Mouse (Mus musculus) CH12.LX (cell line): ENCODE results near the gene Trim31. TPM values are rescaled to one million over a fixed set of nuclear protein-coding genes. Genes with fewer than 3 reads are reported as not detected.
A peak's percentile ranks its signal among the peaks of the same experiment; 100 is the strongest.

Experiments
- DNase-seq: peaks from one replicate; pipeline ENCODE4 v3.0.0-alpha.2; 2013; ENCODE audit errors: extremely low read depth
- H3K27ac ChIP-seq: 2 replicates; pipeline ENCODE4 v1.5.1; 2012; ENCODE audit warnings: low read depth, mild to moderate bottlenecking, control low read depth, moderate library complexity; ENCODE audit not compliant: insufficient read depth
- H3K27me3 ChIP-seq: replicated peaks from 2 replicates; pipeline ENCODE3; 2012; ENCODE audit warnings: inconsistent platforms
- H3K36me3 ChIP-seq, 2 experiments: replicated peaks in 1 of 2; 2 replicates each; pipeline versions ENCODE3 to v1.6.1; 2012; ENCODE audit warnings: inconsistent platforms in 1 of 2, low read length in 1 of 2, mild to moderate bottlenecking in 1 of 2, mixed read lengths in 1 of 2, moderate library complexity in 1 of 2; ENCODE audit not compliant: control insufficient read depth in 1 of 2, insufficient read depth in 1 of 2
- H3K4me1 ChIP-seq, 2 experiments: 2 replicates each; pipeline ENCODE4 v1.6.1; 2012; ENCODE audit warnings: inconsistent platforms in 1 of 2, moderate library complexity in 1 of 2; ENCODE audit not compliant: insufficient read depth in 2 of 2, control insufficient read depth in 1 of 2
- H3K4me2 ChIP-seq: 2 replicates; pipeline ENCODE4 v1.6.1; 2012; ENCODE audit warnings: low read depth, mild to moderate bottlenecking, control low read depth; ENCODE audit not compliant: poor library complexity, insufficient read depth, severe bottlenecking
- H3K4me3 ChIP-seq, 3 experiments: fragments of 150-350 bp in 1 of 3; sonication (generic) in 1 of 3; replicated peaks in 1 of 3; 2 replicates each; pipeline versions ENCODE3 to v1.5.1; 2011 to 2012; ENCODE audit warnings: low read depth in 2 of 3, low read length in 2 of 3, mild to moderate bottlenecking in 2 of 3, moderate library complexity in 2 of 3, control low read depth in 1 of 3, improper control_type of control experiment in 1 of 3, inconsistent platforms in 1 of 3, mixed read lengths in 1 of 3; ENCODE audit not compliant: poor library complexity in 1 of 3
- H3K79me2 ChIP-seq: replicated peaks from 2 replicates; pipeline ENCODE4 v1.6.1; 2012; ENCODE audit warnings: mild to moderate bottlenecking, moderate library complexity; ENCODE audit not compliant: control insufficient read depth, poor library complexity, insufficient read depth, severe bottlenecking; ENCODE audit errors: extremely low read depth
- H3K9ac ChIP-seq: 2 replicates; pipeline ENCODE4 v1.6.1; 2012; ENCODE audit warnings: low read depth, mild to moderate bottlenecking, control low read depth, moderate library complexity; ENCODE audit not compliant: insufficient read depth
- H3K9me3 ChIP-seq: replicated peaks from 2 replicates; pipeline ENCODE3; 2012; ENCODE audit warnings: low read length, inconsistent platforms, mixed read lengths
- CTCF ChIP-seq, 2 experiments: IDR thresholded peaks in 1 of 2; conservative IDR thresholded peaks in 1 of 2; 2 replicates each; pipeline ENCODE4 v1.5.1; 2011 to 2012; ENCODE audit warnings: low read depth in 2 of 2, low read length in 2 of 2, improper control_type of control experiment in 1 of 2, inconsistent platforms in 1 of 2, mild to moderate bottlenecking in 1 of 2, moderate library complexity in 1 of 2
- E2F4 ChIP-seq: IDR thresholded peaks from 2 replicates; pipeline ENCODE4 v1.6.1; 2011; ENCODE audit warnings: low read depth, low read length, improper control_type of control experiment; ENCODE audit not compliant: insufficient replicate concordance
- ELF1 ChIP-seq: IDR thresholded peaks from 2 replicates; pipeline ENCODE4 v1.6.1; 2014; ENCODE audit warnings: low read depth, mild to moderate bottlenecking, inconsistent platforms, low read length, improper control_type of control experiment
- ETS1 ChIP-seq: conservative IDR thresholded peaks from 2 replicates; pipeline ENCODE4 v1.6.1; 2012; ENCODE audit warnings: low read depth, mild to moderate bottlenecking, inconsistent platforms, low read length, improper control_type of control experiment, moderate library complexity
- GABPA ChIP-seq: IDR thresholded peaks from 2 replicates; pipeline ENCODE4 v1.6.1; 2012; ENCODE audit warnings: low read depth, low read length, improper control_type of control experiment, inconsistent platforms; ENCODE audit not compliant: insufficient replicate concordance
- IRF4 ChIP-seq: IDR thresholded peaks from 2 replicates; pipeline ENCODE4 v1.6.1; 2014; ENCODE audit warnings: low read depth, mild to moderate bottlenecking, inconsistent platforms, low read length, improper control_type of control experiment
- JUND ChIP-seq: conservative IDR thresholded peaks from 2 replicates; pipeline ENCODE4 v1.6.1; 2011; ENCODE audit warnings: low read depth, low read length, improper control_type of control experiment
- MAX ChIP-seq: IDR thresholded peaks from 2 replicates; pipeline ENCODE4 v1.6.1; 2011; ENCODE audit warnings: low read length, improper control_type of control experiment
- MAZ ChIP-seq: IDR thresholded peaks from 2 replicates; pipeline ENCODE4 v1.6.1; 2012; ENCODE audit warnings: low read depth, mild to moderate bottlenecking, inconsistent platforms, low read length, improper control_type of control experiment, moderate library complexity
- POLR2AphosphoS2 ChIP-seq: IDR thresholded peaks from 2 replicates; pipeline ENCODE4 v1.6.1; 2011; ENCODE audit warnings: low read depth, low read length, improper control_type of control experiment
- RAD21 ChIP-seq: IDR thresholded peaks from 2 replicates; pipeline ENCODE4 v1.6.1; 2011; ENCODE audit warnings: low read depth, mild to moderate bottlenecking, low read length, improper control_type of control experiment, moderate library complexity
- RCOR1 ChIP-seq: conservative IDR thresholded peaks from 2 replicates; pipeline ENCODE4 v1.6.1; 2012; ENCODE audit warnings: low read depth, mild to moderate bottlenecking, inconsistent platforms, low read length, improper control_type of control experiment
- SIN3A ChIP-seq: IDR thresholded peaks from 2 replicates; pipeline ENCODE4 v1.6.1; 2012; ENCODE audit warnings: low read length, improper control_type of control experiment, inconsistent platforms
- SMC3 ChIP-seq: IDR thresholded peaks from 2 replicates; pipeline ENCODE4 v1.6.1; 2011; ENCODE audit warnings: low read depth, low read length, improper control_type of control experiment
- ZKSCAN1 ChIP-seq: IDR thresholded peaks from 2 replicates; pipeline ENCODE4 v1.6.1; 2012; ENCODE audit warnings: low read depth, inconsistent platforms, low read length, improper control_type of control experiment, borderline replicate concordance
- ZMIZ1 ChIP-seq: IDR thresholded peaks from 2 replicates; pipeline ENCODE4 v1.6.1; 2012; ENCODE audit warnings: low read depth, mild to moderate bottlenecking, inconsistent platforms, low read length, improper control_type of control experiment
- dilution Hi-C: fragments of 300-500 bp; cut with MboI; formaldehyde crosslinking; loops from 2 replicates; pipeline ENCODE4 v1.14.3; 2020; ENCODE audit warnings: low sequenced_read_pairs; ENCODE audit not compliant: extremely low pct_unique_long_range_greater_than_20kb, extremely low pct_ligation_motif_present
- in situ Hi-C: fragments of 300-500 bp; cut with MboI; formaldehyde crosslinking; loops from 3 replicates; pipeline ENCODE4 v1.14.3; 2019; ENCODE audit warnings: low sequenced_read_pairs, low pct_ligation_motif_present, low pct_unique_long_range_greater_than_20kb, mixed read lengths
- polyA plus RNA-seq: library from polyadenylated mRNA; unstranded; fragments of >175 nt; gene quantifications from 2 replicates; pipeline ENCODE4 v1.2.1, GENCODE M21; 2012; ENCODE audit warnings: low read depth; ENCODE audit not compliant: insufficient read length
- total RNA-seq, 2 experiments: library from RNA; depleted of rRNA; stranded (reverse); fragments of 300-350 nt in 1 of 2; fragments of >200 nt in 1 of 2; gene quantifications; 2 replicates each; pipeline ENCODE4 v1.2.3; 2012 to 2014

The Trim31 gene
- total and polyA plus RNA-seq, 3 experiments, result not detected

DNA sequence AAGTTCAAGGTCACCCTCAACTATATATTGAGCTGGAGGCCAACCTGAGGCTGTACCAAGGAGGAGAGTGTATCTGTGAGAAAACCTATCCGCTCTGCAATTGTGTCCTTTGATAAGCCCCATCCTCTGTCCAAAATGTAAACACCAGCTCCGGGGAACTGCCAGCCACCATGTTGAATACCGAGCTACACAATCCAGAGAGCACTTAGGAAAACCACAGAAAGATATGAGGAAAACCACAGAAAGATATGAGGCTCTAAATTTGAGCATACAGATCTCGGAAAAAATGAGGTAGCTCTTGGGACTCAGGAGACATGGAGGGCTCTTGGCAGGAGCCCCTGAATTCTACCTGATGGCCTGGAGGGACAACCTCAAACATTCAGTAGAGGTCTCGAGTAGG, 4.5 kb upstream of the Trim31 start:
- Histone ChIP-seq H3K36me3 (no peaks in the 10 kb centered on the region), H3K4me2 (no peak overlapping the region), H3K27ac (no peak overlapping the region), H3K9me3 (no peaks in the 10 kb centered on the region), H3K9ac (no peak overlapping the region), H3K27me3 (no peaks in the 10 kb centered on the region), H3K79me2 (no peaks in the 10 kb centered on the region), H3K4me1 (peaks cover 4 to 12% of the 10 kb centered on the region in 2 experiments; a peak in 3 of 4 replicates), H3K4me3 (no peak overlapping the region)
- DNase-seq, result no peak
- dilution Hi-C loops (no loop called here), in situ Hi-C loops (loop anchor here (10.0 kb wide), 1 partner anchor 171 kb away; no protein-coding TSS in a partner anchor)
- TF ChIP-seq ELF1 (no peak), ZKSCAN1 (no peak), ZMIZ1 (no peak), ETS1 (no peak), RAD21 (no peak), MAZ (no peak), GABPA (no peak), SIN3A (no peak), RCOR1 (no peak), POLR2AphosphoS2 (no peak)

DNA sequence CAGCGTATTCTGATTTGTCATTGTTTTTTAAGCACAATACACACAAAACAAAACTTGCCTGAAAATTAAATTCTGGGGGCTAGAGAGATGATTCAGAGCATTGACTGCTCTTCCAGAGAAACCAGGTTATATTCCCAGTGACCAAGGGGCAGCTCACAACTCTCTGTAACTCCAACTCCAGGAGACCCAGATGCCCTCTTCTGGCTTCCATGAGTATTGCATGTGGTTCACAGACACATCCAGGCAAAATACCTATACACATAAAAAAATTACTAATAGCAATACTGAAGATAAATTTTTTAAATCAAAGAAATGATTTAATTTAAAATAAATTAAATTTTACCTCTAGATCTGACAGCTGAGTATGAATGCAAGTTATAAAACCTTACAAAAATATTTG, 1.3 kb upstream of the Trim31 start:
- in situ Hi-C loops (loop anchor here (10.0 kb wide), 1 partner anchor 168 kb away; no protein-coding TSS in a partner anchor), dilution Hi-C loops (no loop called here)
- no peak overlapping the region for H3K27ac ChIP-seq
- no peaks in the 10 kb centered on the region for H3K4me1 ChIP-seq
- H3K9me3 ChIP-seq, result no peaks in the 10 kb centered on the region
- no peaks in the 10 kb centered on the region for H3K36me3 ChIP-seq
- H3K4me2 ChIP-seq, result no peak overlapping the region
- no peak overlapping the region for H3K4me3 ChIP-seq
- H3K79me2 ChIP-seq, result no peaks in the 10 kb centered on the region
- H3K9ac ChIP-seq, result no peak overlapping the region
- DNase-seq, result peak; percentile 24
- no peaks in the 10 kb centered on the region for H3K27me3 ChIP-seq
- TF ChIP-seq E2F4 (no peak), MAX (no peak), GABPA (no peak), ZKSCAN1 (no peak), IRF4 (no peak), RAD21 (peak; percentile 0), JUND (no peak), CTCF (conservative IDR thresholded peaks at IDR 0.05 in 1 of 2, IDR thresholded peaks at IDR 0.05 in 1 of 2; ENCODE audit: low read depth in 2 of 2, low read length in 2 of 2) (peak; percentile 39 to 58; a peak in 3 of 4 replicates), SMC3 (peak; percentile 34)
